Mouse (Mus musculus): ENCODE data around the gene Proca1.

DNA sequence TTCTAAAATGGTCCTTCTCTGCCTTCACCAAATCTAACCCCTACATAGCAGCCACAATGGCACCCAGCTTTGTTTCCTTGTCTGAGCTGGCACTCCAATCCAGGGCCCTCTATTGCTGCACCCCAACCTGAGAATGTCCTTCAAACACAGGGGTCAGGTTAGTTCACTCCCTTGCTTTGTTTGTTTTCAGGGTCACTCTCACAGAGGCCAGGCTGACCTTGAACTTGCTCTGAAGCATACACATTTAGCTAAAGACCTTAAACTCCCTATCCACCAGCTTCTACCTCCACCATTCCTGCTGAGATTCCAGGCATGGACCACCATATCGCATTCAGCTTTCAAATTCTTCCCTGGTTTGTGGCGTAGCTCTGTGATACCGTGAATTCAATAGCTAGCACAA is 18.7 kb upstream of the Proca1 start:
- TF ChIP-seq POLR2A (IDR thresholded peaks at IDR 0.05; ENCODE audit: low read depth, low read length) (no peak), CTCF (IDR thresholded peaks at IDR 0.05; ENCODE audit: extremely low read depth, insufficient read depth, insufficient read length, insufficient replicate concordance) (no peak)
